Mouse (Mus musculus) hindbrain, embryonic 12.5 days (tissue): ENCODE data around the gene Trp53i13. TPM values are rescaled to one million over a fixed set of nuclear protein-coding genes. Genes with fewer than 3 reads are reported as not detected.

ENCODE experiments used
- ATAC-seq: fragments of 200-750 bp; cut with Nextera tagmentation; 2 replicates; pipeline ENCODE4 v1.8.0; 2017; ENCODE audit warnings: moderate TSS enrichment; ENCODE audit not compliant: low FRiP score
- H3K27ac ChIP-seq: fragments of 300-500 bp; sonication (generic); 2 replicates; pipeline ENCODE4 v1.5.1; 2016; ENCODE audit warnings: mild to moderate bottlenecking
- H3K27me3 ChIP-seq: fragments of 300-500 bp; sonication (generic); 2 replicates; pipeline ENCODE4 v1.6.1; 2016; ENCODE audit warnings: mild to moderate bottlenecking
- H3K36me3 ChIP-seq: fragments of 300-500 bp; sonication (generic); 2 replicates; pipeline ENCODE4 v1.6.1; 2016; ENCODE audit warnings: mild to moderate bottlenecking
- H3K4me1 ChIP-seq: fragments of 300-500 bp; sonication (generic); 2 replicates; pipeline ENCODE4 v1.6.1; 2016
- H3K4me2 ChIP-seq: fragments of 300-500 bp; sonication (generic); replicated peaks from 2 replicates; pipeline ENCODE4 v1.6.1; 2016; ENCODE audit warnings: mild to moderate bottlenecking
- H3K4me3 ChIP-seq: fragments of 300-500 bp; sonication (generic); 2 replicates; pipeline ENCODE4 v1.5.1; 2016; ENCODE audit warnings: mild to moderate bottlenecking
- H3K9ac ChIP-seq: fragments of 300-500 bp; sonication (generic); 2 replicates; pipeline ENCODE4 v1.6.1; 2016; ENCODE audit warnings: mild to moderate bottlenecking, moderate library complexity
- H3K9me3 ChIP-seq: fragments of 300-500 bp; sonication (generic); replicated peaks from 2 replicates; pipeline ENCODE4 v1.6.1; 2016; ENCODE audit warnings: mild to moderate bottlenecking
- WGBS: fragments of 180-500 bp; shearing (Covaris S2); methylation state at CpG from one replicate; pipeline ENCODE4 v1.1.7; 2016; 5-methylcytosine and 5-hydroxymethylcytosine counted together
- polyA plus RNA-seq: library from polyadenylated mRNA; unstranded; fragments of >200 nt; fragmentation: Nextera tagmentation; extraction: Ambion mirVana; gene quantifications from 2 replicates; pipeline ENCODE4 v1.2.1, GENCODE M21; 2016

The Trp53i13 gene
- polyA plus RNA-seq, 1 experiment from 2014 or later, result 32.3 TPM

DNA sequence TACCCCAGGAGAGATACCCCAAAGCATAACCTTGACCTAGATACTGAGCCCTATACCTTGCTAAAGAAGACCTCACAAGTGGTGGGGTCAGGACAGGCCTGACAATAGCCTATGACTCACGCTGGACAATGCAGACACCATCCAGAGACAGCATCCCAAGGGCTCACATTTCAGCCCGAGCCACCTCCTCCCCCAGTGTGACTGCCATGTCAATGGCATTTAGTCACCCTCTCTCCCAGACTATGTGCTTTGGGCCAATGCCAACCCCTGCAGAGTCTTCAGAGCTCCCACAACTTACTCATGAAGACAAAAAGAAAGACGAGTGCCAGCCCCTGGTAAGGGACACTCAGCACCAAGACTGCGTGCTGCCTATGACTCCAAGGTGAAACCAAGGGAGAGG lies 51.1 kb downstream of the Trp53i13 start:
- peaks cover 18% of the 10 kb centered on the region for H3K4me1 ChIP-seq
- H3K36me3 ChIP-seq, result no peaks in the 10 kb centered on the region
- no peak overlapping the region for H3K4me2 ChIP-seq
- 59% methylated on average over 4 of the region's 4 CpGs for WGBS
- H3K9me3 ChIP-seq, result no peaks in the 10 kb centered on the region
- H3K9ac ChIP-seq, result no peak overlapping the region
- ATAC-seq, result no peak
- no peak overlapping the region for H3K27ac ChIP-seq
- peaks cover 86% of the 10 kb centered on the region for H3K27me3 ChIP-seq
- no peak overlapping the region for H3K4me3 ChIP-seq

DNA sequence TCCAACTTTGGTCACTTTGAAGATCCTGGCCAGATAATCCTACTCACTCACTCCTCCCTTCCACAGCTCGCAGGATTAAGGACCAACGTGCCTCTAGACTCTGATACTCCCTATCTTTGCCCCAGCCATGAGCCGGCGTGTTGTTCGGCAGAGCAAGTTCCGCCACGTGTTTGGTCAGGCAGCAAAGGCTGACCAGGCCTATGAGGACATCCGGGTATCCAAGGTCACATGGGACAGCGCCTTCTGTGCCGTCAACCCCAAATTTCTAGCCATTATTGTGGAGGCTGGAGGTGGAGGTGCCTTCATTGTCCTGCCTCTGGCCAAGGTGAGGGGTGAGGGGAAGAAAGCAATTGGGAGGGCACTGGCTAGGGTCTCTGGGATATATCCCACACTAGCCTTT lies 52.0 kb downstream of the Trp53i13 start:
- WGBS, result 78% methylated on average over 10 of the region's 10 CpGs
- Histone ChIP-seq H3K27me3 (peaks cover 84% of the 10 kb centered on the region), H3K4me3 (no peak overlapping the region), H3K36me3 (no peaks in the 10 kb centered on the region), H3K9ac (no peak overlapping the region), H3K4me2 (no peak overlapping the region), H3K4me1 (peaks cover 18% of the 10 kb centered on the region), H3K27ac (no peak overlapping the region), H3K9me3 (no peaks in the 10 kb centered on the region)
- ATAC-seq, result no peak

GRCm38 (mm10) chr11:77463101-77463445 lies 52.7 kb downstream of the Trp53i13 start:
- Histone ChIP-seq H3K4me2 (peak overlapping the region; percentile 99), H3K36me3 (no peaks in the 10 kb centered on the region), H3K27me3 (peaks cover 80% of the 10 kb centered on the region), H3K4me1 (peaks cover 18% of the 10 kb centered on the region), H3K4me3 (peak overlapping the region; percentile 54; the same call in 1 of the 2 replicates), H3K27ac (no peak overlapping the region), H3K9me3 (no peaks in the 10 kb centered on the region), H3K9ac (peak overlapping the region; percentile 64; the same call in 1 of the 2 replicates)
- 56% methylated on average over 8 of the region's 8 CpGs for WGBS
- no peak for ATAC-seq

DNA sequence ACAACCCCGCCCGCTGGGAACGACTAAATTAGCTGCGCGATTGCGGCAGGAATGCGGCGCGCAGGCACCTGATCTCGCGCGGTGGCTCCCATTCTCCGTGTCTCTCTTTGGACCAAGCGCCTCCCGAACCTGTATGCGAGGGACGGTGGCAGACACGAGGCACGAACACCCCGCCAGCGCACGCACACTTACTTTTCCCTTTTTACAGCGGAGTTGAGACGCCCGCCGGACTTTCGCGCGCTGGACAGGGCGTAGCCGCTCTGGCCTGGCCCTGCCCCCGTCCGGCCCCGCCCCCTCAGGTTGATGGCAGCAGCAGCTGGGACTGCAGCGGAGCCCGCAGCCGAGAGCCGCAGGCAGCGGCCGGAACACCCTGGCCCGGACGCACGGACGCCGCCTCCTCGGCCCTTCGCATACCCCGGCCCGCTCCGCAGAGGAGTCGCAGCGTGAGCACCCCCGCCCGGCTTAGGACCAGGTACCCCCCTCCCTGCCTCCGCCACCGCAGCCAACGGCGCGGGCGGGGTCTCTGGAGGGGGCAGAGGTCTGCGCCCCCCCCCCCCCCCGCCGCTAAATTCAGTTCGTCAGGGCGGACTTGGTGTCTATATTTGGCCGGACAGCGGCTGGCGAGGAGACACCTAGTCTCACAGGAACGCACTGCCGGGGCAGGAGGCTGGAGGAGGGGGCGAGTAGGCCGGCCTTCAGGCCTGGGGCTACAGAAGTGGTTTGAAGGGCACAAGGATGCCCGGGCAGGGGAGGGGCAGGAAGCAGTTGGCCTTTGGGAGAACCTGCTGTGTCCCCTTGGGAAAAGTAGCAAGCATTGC lies 53.3 kb downstream of the Trp53i13 start, which contains the start of gene Coro6:
TSS of gene Coro6 (plus strand) at position 129 of the 818 bp plus-strand sequence.
- Histone ChIP-seq H3K9ac (peak within 1 kb of the TSS; percentile 64), H3K4me2 (peak within 1 kb of the TSS; percentile 99), H3K9me3 (no peaks in the 10 kb centered on the region), H3K36me3 (no peaks in the 10 kb centered on the region), H3K4me3 (peak within 1 kb of the TSS; percentile 54), H3K27me3 (peaks cover 74% of the 10 kb centered on the region), H3K4me1 (peaks cover 14% of the 10 kb centered on the region), H3K27ac (no peak within 1 kb of the TSS)
- peak; percentile 51; the same call in 1 of the 2 replicates for ATAC-seq
- under 1% methylated on average over 72 of the region's 73 CpGs for WGBS

- ATAC-seq, result no peak
- 2% methylated on average over 6 of the region's 6 CpGs for WGBS
These were observed 53.9 kb downstream of the Trp53i13 start for GRCm38 (mm10) chr11:77461856-77462255.

More at GRCm38 (mm10) chr11:77461856-77462255, 53.9 kb downstream of the Trp53i13 start:
- H3K27ac ChIP-seq, result no peak overlapping the region
- peaks cover 68% of the 10 kb centered on the region for H3K27me3 ChIP-seq
- peak overlapping the region; percentile 54 for H3K4me3 ChIP-seq
- H3K36me3 ChIP-seq, result no peaks in the 10 kb centered on the region
- H3K4me1 ChIP-seq, result peaks cover 13% of the 10 kb centered on the region
- H3K9me3 ChIP-seq, result no peaks in the 10 kb centered on the region
- H3K9ac ChIP-seq, result peak overlapping the region; percentile 64
- peak overlapping the region; percentile 99 for H3K4me2 ChIP-seq

Other genes with a start within 250 kb of the Trp53i13 start
- gene Coro6, start 53.6 kb downstream of the Trp53i13 start, polyA plus RNA-seq, result 0.09 and 0.52 TPM in 2 replicates
- 28.3 and 29.2 TPM in 2 replicates for gene Ankrd13b, start 26.3 kb downstream of the Trp53i13 start, polyA plus RNA-seq
- gene Git1, start 22.4 kb downstream of the Trp53i13 start, polyA plus RNA-seq, result 10.9 and 13.4 TPM in 2 replicates
- gene Abhd15, start 859 bp downstream of the Trp53i13 start, polyA plus RNA-seq, result 3.5 and 4.2 TPM in 2 replicates
- gene Gm10392, start 3.2 kb upstream of the Trp53i13 start, polyA plus RNA-seq, result 0.14 TPM in 1 of 2 replicates, not detected in the other
- gene Taok1, start 91.8 kb upstream of the Trp53i13 start, polyA plus RNA-seq, result 22.3 and 23.1 TPM in 2 replicates
- gene Nufip2, start 170.2 kb upstream of the Trp53i13 start, polyA plus RNA-seq, result 4.8 and 5.3 TPM in 2 replicates
- gene Cryba1, start 209.3 kb upstream of the Trp53i13 start, polyA plus RNA-seq, result 2.8 and 3.5 TPM in 2 replicates
- 55.9 and 58.9 TPM in 2 replicates for gene Myo18a, start 247.3 kb upstream of the Trp53i13 start, polyA plus RNA-seq